Mouse (Mus musculus) lung, postnatal 14 days (tissue): ENCODE results near the gene Celsr3.

Experiments
- DNase-seq: peaks from one replicate; pipeline ENCODE4 v3.0.0; 2021

Gene Celsr3

GRCm38 (mm10) chr9:108858792-108859527 lies 32.8 kb downstream of the Celsr3 start:
- no peak for DNase-seq
